Mouse (Mus musculus): Measurements from ENCODE around the gene Lmo1. TPM values are rescaled to one million over a fixed set of nuclear protein-coding genes. Genes with fewer than 3 reads are reported as not detected.

Gene Lmo1
- polyA plus RNA-seq, 1 experiment from 2014 or later, result 124 TPM

- H3K27me3 ChIP-seq (ENCODE audit: control insufficient read depth, insufficient read depth, low read length), result no peaks in the 10 kb centered on the region
- H3K27ac ChIP-seq (ENCODE audit: low read depth, low read length), result no peak overlapping the region
- H3K9ac ChIP-seq (ENCODE audit: low read length), result no peak overlapping the region
- WGBS, result 60% methylated on average over 17 of the region's 17 CpGs
- peaks cover 23% of the 10 kb centered on the region for H3K4me1 ChIP-seq (ENCODE audit: control insufficient read depth, insufficient read depth, low read length)
- no peak overlapping the region for H3K4me3 ChIP-seq (ENCODE audit: low read depth, low read length)
- no peaks in the 10 kb centered on the region for H3K36me3 ChIP-seq (ENCODE audit: control insufficient read depth, insufficient read depth, low read length)
- H3K4me2 ChIP-seq, result no peak overlapping the region
- H3K9me3 ChIP-seq (ENCODE audit: control insufficient read depth, low read length), result no peaks in the 10 kb centered on the region
- ATAC-seq (ENCODE audit: low FRiP score), result no peak
- no peak for DNase-seq (ENCODE audit: low spot score, missing footprints)
Measured at GRCm38 (mm10) chr7:109165931-109166585, 8.9 kb downstream of the Lmo1 start.

GRCm38 (mm10) chr7:109154331-109154730 lies 20.7 kb downstream of the Lmo1 start:
- DNase-seq (ENCODE audit: low spot score, missing footprints) (no peak), ATAC-seq (ENCODE audit: low FRiP score) (no peak)
- H3K4me3 ChIP-seq (ENCODE audit: low read depth, low read length), result no peak overlapping the region
- H3K9ac ChIP-seq (ENCODE audit: low read length), result no peak overlapping the region
- no peak overlapping the region for H3K27ac ChIP-seq (ENCODE audit: low read depth, low read length)
- no peaks in the 10 kb centered on the region for H3K36me3 ChIP-seq (ENCODE audit: control insufficient read depth, insufficient read depth, low read length)
- H3K4me1 ChIP-seq (ENCODE audit: control insufficient read depth, insufficient read depth, low read length), result peaks cover 14% of the 10 kb centered on the region
- no peaks in the 10 kb centered on the region for H3K9me3 ChIP-seq (ENCODE audit: control insufficient read depth, low read length)
- 61% methylated on average over 11 of the region's 11 CpGs for WGBS
- no peak overlapping the region for H3K4me2 ChIP-seq
- no peaks in the 10 kb centered on the region for H3K27me3 ChIP-seq (ENCODE audit: control insufficient read depth, insufficient read depth, low read length)

DNA sequence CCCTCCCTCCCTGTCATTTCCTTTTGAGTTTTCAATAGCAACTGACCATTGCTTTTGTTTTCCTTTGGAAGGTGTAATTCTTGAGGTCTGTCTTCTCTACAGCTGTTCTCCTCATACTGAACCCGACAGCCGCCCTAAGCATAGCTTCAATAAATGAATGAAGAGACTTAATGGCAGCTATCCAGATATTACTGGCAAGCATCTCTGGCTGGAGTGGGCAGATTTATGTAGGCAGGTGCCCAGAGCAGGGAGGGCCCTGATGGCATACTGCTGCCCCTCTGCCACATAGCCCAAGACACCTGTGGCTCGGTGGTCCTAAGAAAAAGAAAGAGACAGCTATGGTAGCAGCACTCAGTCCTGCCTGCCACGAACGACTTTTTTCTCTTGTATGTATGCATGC lies 21.5 kb downstream of the Lmo1 start:
- Histone ChIP-seq H3K27me3 (ENCODE audit: control insufficient read depth, insufficient read depth, low read length) (no peaks in the 10 kb centered on the region), H3K4me1 (ENCODE audit: control insufficient read depth, insufficient read depth, low read length) (peaks cover 14% of the 10 kb centered on the region), H3K4me2 (no peak overlapping the region), H3K9ac (ENCODE audit: low read length) (no peak overlapping the region), H3K4me3 (ENCODE audit: low read depth, low read length) (no peak overlapping the region), H3K9me3 (ENCODE audit: control insufficient read depth, low read length) (no peaks in the 10 kb centered on the region), H3K36me3 (ENCODE audit: control insufficient read depth, insufficient read depth, low read length) (no peaks in the 10 kb centered on the region), H3K27ac (ENCODE audit: low read depth, low read length) (no peak overlapping the region)
- 84% methylated on average over 5 of the region's 5 CpGs for WGBS
- DNase-seq (ENCODE audit: low spot score, missing footprints) (no peak), ATAC-seq (ENCODE audit: low FRiP score) (no peak)

DNA sequence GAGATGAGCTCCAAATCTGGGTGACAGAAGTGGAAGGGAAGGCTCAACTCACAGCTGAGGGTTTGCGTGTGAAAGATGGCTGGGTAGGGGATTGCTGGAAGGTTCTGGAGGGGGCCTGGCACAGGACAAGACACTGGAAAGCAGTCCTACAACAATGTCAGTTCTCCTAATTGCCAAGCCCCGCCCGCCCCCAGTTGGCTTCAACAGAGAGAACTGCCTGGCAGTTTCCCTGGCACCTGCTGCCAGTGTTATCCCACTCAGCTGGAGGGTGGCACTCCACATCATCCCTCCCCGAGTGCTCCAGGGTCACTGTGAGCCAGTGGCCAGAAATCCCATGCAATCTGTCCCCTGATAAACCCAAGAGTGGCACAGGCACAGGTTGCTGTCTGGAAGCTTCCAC lies 23.9 kb downstream of the Lmo1 start:
- no peak overlapping the region for H3K4me3 ChIP-seq (ENCODE audit: low read depth, low read length)
- ATAC-seq (ENCODE audit: low FRiP score), result no peak
- H3K4me2 ChIP-seq, result no peak overlapping the region
- no peaks in the 10 kb centered on the region for H3K27me3 ChIP-seq (ENCODE audit: control insufficient read depth, insufficient read depth, low read length)
- no peaks in the 10 kb centered on the region for H3K9me3 ChIP-seq (ENCODE audit: control insufficient read depth, low read length)
- 89% methylated on average over 4 of the region's 4 CpGs for WGBS
- H3K27ac ChIP-seq (ENCODE audit: low read depth, low read length), result no peak overlapping the region
- no peak for DNase-seq (ENCODE audit: low spot score, missing footprints)
- no peak overlapping the region for H3K9ac ChIP-seq (ENCODE audit: low read length)
- H3K36me3 ChIP-seq (ENCODE audit: control insufficient read depth, insufficient read depth, low read length), result no peaks in the 10 kb centered on the region
- H3K4me1 ChIP-seq (ENCODE audit: control insufficient read depth, insufficient read depth, low read length), result peaks cover 14% of the 10 kb centered on the region

- Histone ChIP-seq H3K4me1 (ENCODE audit: control insufficient read depth, insufficient read depth, low read length) (peaks cover 23% of the 10 kb centered on the region), H3K27me3 (ENCODE audit: control insufficient read depth, insufficient read depth, low read length) (no peaks in the 10 kb centered on the region), H3K9ac (ENCODE audit: low read length) (no peak overlapping the region), H3K36me3 (ENCODE audit: control insufficient read depth, insufficient read depth, low read length) (no peaks in the 10 kb centered on the region), H3K4me3 (ENCODE audit: low read depth, low read length) (no peak overlapping the region), H3K9me3 (ENCODE audit: control insufficient read depth, low read length) (no peaks in the 10 kb centered on the region), H3K27ac (ENCODE audit: low read depth, low read length) (no peak overlapping the region), H3K4me2 (no peak overlapping the region)
- DNase-seq (ENCODE audit: low spot score, missing footprints) (no peak), ATAC-seq (ENCODE audit: low FRiP score) (no peak)
- WGBS, result 63% methylated on average over 8 of the region's 8 CpGs
Measured at GRCm38 (mm10) chr7:109145211-109145610, 29.8 kb downstream of the Lmo1 start.

- Histone ChIP-seq H3K27ac (ENCODE audit: low read depth, low read length) (no peak overlapping the region), H3K9me3 (ENCODE audit: control insufficient read depth, low read length) (no peaks in the 10 kb centered on the region), H3K4me2 (no peak overlapping the region), H3K36me3 (ENCODE audit: control insufficient read depth, insufficient read depth, low read length) (no peaks in the 10 kb centered on the region), H3K4me3 (ENCODE audit: low read depth, low read length) (no peak overlapping the region), H3K27me3 (ENCODE audit: control insufficient read depth, insufficient read depth, low read length) (no peaks in the 10 kb centered on the region), H3K9ac (ENCODE audit: low read length) (no peak overlapping the region), H3K4me1 (ENCODE audit: control insufficient read depth, insufficient read depth, low read length) (peaks cover 23% of the 10 kb centered on the region)
- WGBS, result 65% methylated on average over 11 of the region's 11 CpGs
- ATAC-seq (ENCODE audit: low FRiP score) (no peak), DNase-seq (ENCODE audit: low spot score, missing footprints) (no peak)
Measured at GRCm38 (mm10) chr7:109144705-109145104, 30.3 kb downstream of the Lmo1 start.

- Histone ChIP-seq H3K9ac (ENCODE audit: low read length) (no peak overlapping the region; the same call in 1 of the 2 replicates), H3K9me3 (ENCODE audit: control insufficient read depth, low read length) (no peaks in the 10 kb centered on the region), H3K27ac (ENCODE audit: low read depth, low read length) (peak overlapping the region; percentile 42; the same call in 1 of the 2 replicates), H3K27me3 (ENCODE audit: control insufficient read depth, insufficient read depth, low read length) (no peaks in the 10 kb centered on the region), H3K4me1 (ENCODE audit: control insufficient read depth, insufficient read depth, low read length) (peaks cover 23% of the 10 kb centered on the region), H3K36me3 (ENCODE audit: control insufficient read depth, insufficient read depth, low read length) (no peaks in the 10 kb centered on the region), H3K4me2 (no peak overlapping the region), H3K4me3 (ENCODE audit: low read depth, low read length) (no peak overlapping the region)
- DNase-seq (ENCODE audit: low spot score, missing footprints) (no peak), ATAC-seq (ENCODE audit: low FRiP score) (no peak)
- WGBS, result 70% methylated on average over 2 of the region's 2 CpGs
Measured at GRCm38 (mm10) chr7:109142564-109142963, 32.4 kb downstream of the Lmo1 start.

- Histone ChIP-seq H3K9me3 (ENCODE audit: control insufficient read depth, low read length) (no peaks in the 10 kb centered on the region), H3K27ac (ENCODE audit: low read depth, low read length) (peak overlapping the region; percentile 45), H3K4me1 (ENCODE audit: control insufficient read depth, insufficient read depth, low read length) (peaks cover 23% of the 10 kb centered on the region), H3K36me3 (ENCODE audit: control insufficient read depth, insufficient read depth, low read length) (no peaks in the 10 kb centered on the region), H3K9ac (ENCODE audit: low read length) (no peak overlapping the region), H3K27me3 (ENCODE audit: control insufficient read depth, insufficient read depth, low read length) (no peaks in the 10 kb centered on the region), H3K4me3 (ENCODE audit: low read depth, low read length) (no peak overlapping the region), H3K4me2 (no peak overlapping the region)
- ATAC-seq (ENCODE audit: low FRiP score) (peak; percentile 52), DNase-seq (ENCODE audit: low spot score, missing footprints) (no peak)
- WGBS, result 16% methylated on average over 3 of the region's 3 CpGs
Measured at GRCm38 (mm10) chr7:109141753-109142152, 33.3 kb downstream of the Lmo1 start.

- peaks cover 23% of the 10 kb centered on the region for H3K4me1 ChIP-seq (ENCODE audit: control insufficient read depth, insufficient read depth, low read length)
- no peak overlapping the region for H3K9ac ChIP-seq (ENCODE audit: low read length)
- ATAC-seq (ENCODE audit: low FRiP score), result no peak
- no peaks in the 10 kb centered on the region for H3K9me3 ChIP-seq (ENCODE audit: control insufficient read depth, low read length)
- no peaks in the 10 kb centered on the region for H3K27me3 ChIP-seq (ENCODE audit: control insufficient read depth, insufficient read depth, low read length)
- H3K4me3 ChIP-seq (ENCODE audit: low read depth, low read length), result no peak overlapping the region
- DNase-seq (ENCODE audit: low spot score, missing footprints), result no peak
- H3K27ac ChIP-seq (ENCODE audit: low read depth, low read length), result peak overlapping the region; percentile 45
- 70% methylated on average over 2 of the region's 2 CpGs for WGBS
- H3K4me2 ChIP-seq, result no peak overlapping the region
- no peaks in the 10 kb centered on the region for H3K36me3 ChIP-seq (ENCODE audit: control insufficient read depth, insufficient read depth, low read length)
Measured at GRCm38 (mm10) chr7:109141054-109141453, 34.0 kb downstream of the Lmo1 start.

Measured in midbrain, embryonic 11.5 days (tissue).